Mouse (Mus musculus) cortical plate, adult 2 months (tissue): Measurements from ENCODE around the gene F12. TPM values are rescaled to one million over a fixed set of nuclear protein-coding genes. Genes with fewer than 3 reads are reported as not detected.
A peak's percentile ranks its signal among the peaks of the same experiment; 100 is the strongest.

Experiments
- H3K27ac ChIP-seq: fragments of 200-500 bp; 2 replicates; pipeline ENCODE4 v1.5.1; 2012; ENCODE audit warnings: low read length, control low read depth, inconsistent platforms; ENCODE audit not compliant: insufficient read depth
- H3K4me1 ChIP-seq: fragments of 200-500 bp; 2 replicates; pipeline ENCODE4 v1.6.1; 2011; ENCODE audit warnings: low read length; ENCODE audit not compliant: control insufficient read depth, insufficient read depth
- H3K4me3 ChIP-seq: fragments of 200-500 bp; 2 replicates; pipeline ENCODE4 v1.5.1; 2011; ENCODE audit warnings: mild to moderate bottlenecking, low read length, control low read depth; ENCODE audit not compliant: insufficient read depth
- CTCF ChIP-seq: fragments of 200-500 bp; IDR thresholded peaks from 2 replicates; pipeline ENCODE4 v1.5.1; 2011; ENCODE audit warnings: mild to moderate bottlenecking, control low read depth, low read length; ENCODE audit not compliant: insufficient read depth; ENCODE audit errors: extremely low read depth
- POLR2A ChIP-seq: fragments of 200-500 bp; IDR thresholded peaks from 2 replicates; pipeline ENCODE4 v1.6.1; 2011; ENCODE audit warnings: mild to moderate bottlenecking, low read length, control low read depth; ENCODE audit not compliant: insufficient read depth; ENCODE audit errors: extremely low read depth
- polyA plus RNA-seq: library from polyadenylated mRNA; depleted of rRNA; stranded (reverse); fragments of >200 nt; gene quantifications from 2 replicates; pipeline ENCODE4 v1.2.3, GENCODE M21; 2012

F12 gene
- polyA plus RNA-seq, 1 experiment, result 0.63 TPM

DNA sequence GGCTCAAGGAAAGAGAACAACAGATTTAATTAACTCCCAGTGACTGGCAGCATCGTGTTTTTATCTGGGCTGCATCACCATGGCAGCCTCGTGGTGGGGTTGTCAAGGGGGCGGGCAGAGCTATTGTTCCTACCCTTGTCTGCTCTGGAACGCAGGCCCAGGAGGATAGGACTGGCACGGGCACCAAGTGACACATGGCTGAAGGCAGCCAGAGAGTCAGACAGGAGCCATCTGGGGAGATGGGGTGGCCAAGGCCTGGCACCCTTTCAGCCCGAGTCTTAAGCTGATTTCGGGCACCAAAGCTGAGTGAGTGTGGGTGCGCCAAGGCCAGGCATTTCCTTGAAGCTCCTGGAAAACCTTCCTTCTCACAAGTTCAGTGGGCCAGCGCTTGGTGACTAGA, 43.8 kb upstream of the F12 start:
- no peak for TF ChIP-seq POLR2A
- no peak for TF ChIP-seq CTCF
- Histone ChIP-seq H3K4me1 (peaks cover 15% of the 10 kb centered on the region), H3K4me3 (no peak overlapping the region; the same call in 1 of the 2 replicates), H3K27ac (no peak overlapping the region)

GRCm38 (mm10) chr13:55468851-55469560, 42.4 kb upstream of the F12 start:
- TF ChIP-seq CTCF (no peak), POLR2A (no peak)
- Histone ChIP-seq H3K4me1 (peaks cover 13% of the 10 kb centered on the region), H3K4me3 (no peak overlapping the region), H3K27ac (no peak overlapping the region)

GRCm38 (mm10) chr13:55465830-55466440, 39.3 kb upstream of the F12 start:
- Histone ChIP-seq H3K27ac (peak overlapping the region; percentile 100), H3K4me3 (peak overlapping the region; percentile 85)
- TF ChIP-seq POLR2A (no peak), CTCF (no peak)

GRCm38 (mm10) chr13:55465184-55465583, 38.6 kb upstream of the F12 start:
- Histone ChIP-seq H3K4me1 (peaks cover 14% of the 10 kb centered on the region), H3K27ac (peak overlapping the region; percentile 100), H3K4me3 (peak overlapping the region; percentile 85)
- TF ChIP-seq POLR2A, result no peak
- no peak for TF ChIP-seq CTCF

More at GRCm38 (mm10) chr13:55465830-55466440, 39.3 kb upstream of the F12 start:
- H3K4me1 ChIP-seq, result peaks cover 14% of the 10 kb centered on the region

- TF ChIP-seq POLR2A, result peak; percentile 65; the same call in 1 of the 2 replicates
- no peak for TF ChIP-seq CTCF
- Histone ChIP-seq H3K4me1 (peaks cover 11% of the 10 kb centered on the region), H3K4me3 (peak within 1 kb of the TSS; percentile 85), H3K27ac (peak within 1 kb of the TSS; percentile 100)
Measured at GRCm38 (mm10) chr13:55464027-55464884, 37.7 kb upstream of the F12 start, which contains the start of gene Prr7. Gene Prr7, plus strand, starts transcription at chr13:55464267.

DNA sequence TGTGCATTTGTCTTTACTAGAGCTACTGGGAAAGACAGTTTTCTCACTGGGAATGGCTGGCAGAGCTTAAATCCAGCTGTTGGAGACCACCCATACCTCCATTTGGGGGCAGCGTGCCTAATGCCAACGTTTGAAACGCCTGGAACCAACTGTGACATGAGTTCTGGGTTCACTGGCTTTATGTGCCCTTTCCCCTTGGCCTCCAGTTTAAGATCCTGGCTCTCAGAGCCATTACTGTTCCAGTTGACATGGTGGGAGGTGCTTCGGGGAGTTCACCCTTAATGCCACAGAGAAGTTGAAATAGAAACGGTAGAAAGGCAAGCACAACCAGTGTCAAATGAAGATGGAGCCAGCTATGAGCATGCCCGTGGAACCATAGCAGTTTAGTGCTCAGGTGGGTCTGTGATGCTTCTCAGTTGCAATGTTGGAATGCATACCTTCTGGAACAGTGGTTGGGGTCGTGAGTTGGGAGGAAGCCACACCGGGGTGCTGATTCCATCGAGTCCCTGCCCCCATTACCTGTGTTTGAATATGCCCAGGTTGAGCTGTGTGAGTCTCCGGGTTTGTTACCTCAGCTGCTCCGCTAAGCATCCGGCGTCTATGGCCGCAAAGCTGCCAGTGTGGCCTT, 36.9 kb upstream of the F12 start:
- Histone ChIP-seq H3K4me3 (peak overlapping the region; percentile 85), H3K27ac (peak overlapping the region; percentile 79)
- no peak for TF ChIP-seq POLR2A
- TF ChIP-seq CTCF, result no peak

DNA sequence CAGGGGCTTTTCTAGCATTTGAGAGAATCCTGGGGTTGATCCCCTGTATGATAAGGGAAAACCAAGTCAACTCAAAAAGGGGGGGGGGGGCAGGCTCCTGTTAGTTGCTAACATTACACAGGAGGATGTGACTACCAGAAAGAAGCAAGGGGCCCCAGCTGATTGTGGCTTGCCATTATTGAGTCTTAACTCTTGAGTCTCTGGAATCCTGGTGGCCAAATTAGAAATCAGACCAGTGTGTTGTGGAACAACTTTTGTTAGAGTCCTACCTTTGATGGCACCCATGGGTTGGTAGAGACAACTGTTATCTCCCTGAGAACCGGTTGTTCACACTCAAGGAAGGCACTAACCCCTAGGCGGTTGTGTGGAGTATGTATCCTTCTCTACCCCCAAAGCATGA, 36.4 kb upstream of the F12 start:
- TF ChIP-seq CTCF (no peak), POLR2A (no peak)
- Histone ChIP-seq H3K27ac (no peak overlapping the region), H3K4me1 (peaks cover 5% of the 10 kb centered on the region), H3K4me3 (no peak overlapping the region)

More for the DNA sequence above, 36.9 kb upstream of the F12 start:
- peaks cover 8% of the 10 kb centered on the region for H3K4me1 ChIP-seq

DNA sequence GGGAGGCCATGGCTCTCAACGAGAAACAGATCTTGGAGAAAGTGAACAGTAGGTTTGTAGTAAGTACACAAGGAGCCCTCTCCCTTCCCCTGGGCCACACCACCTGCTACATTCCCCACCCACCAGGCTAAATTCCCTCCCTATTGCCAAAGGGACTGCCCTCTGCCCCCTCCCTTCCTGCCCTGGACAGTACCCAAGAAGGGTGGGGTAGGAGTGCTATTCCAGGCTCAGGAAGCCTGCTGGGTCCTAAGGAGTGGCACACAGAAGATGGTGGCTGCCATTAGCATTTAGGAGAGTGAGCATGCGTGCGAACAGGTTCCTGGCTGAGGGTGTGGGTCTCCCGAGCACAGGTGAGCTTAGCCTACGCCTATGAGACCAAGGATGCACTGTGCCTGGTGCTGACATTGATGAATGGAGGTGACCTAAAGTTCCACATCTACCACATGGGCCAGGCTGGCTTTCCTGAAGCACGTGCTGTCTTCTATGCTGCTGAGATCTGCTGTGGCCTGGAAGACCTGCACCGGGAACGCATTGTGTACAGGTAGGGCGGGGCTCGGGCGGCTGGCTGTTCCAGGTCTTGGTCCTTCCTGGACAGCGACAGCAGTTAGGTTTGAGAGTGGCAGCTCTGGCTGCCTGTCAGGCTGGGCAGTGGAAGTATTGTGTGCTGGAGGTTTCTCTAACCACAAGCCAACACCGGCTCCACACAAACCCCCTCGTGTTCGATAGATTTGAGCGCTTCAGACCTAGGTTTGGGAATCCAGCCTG, 25.4 kb upstream of the F12 start:
- Histone ChIP-seq H3K4me1 (peaks cover 2% of the 10 kb centered on the region; the same call in 1 of the 2 replicates), H3K4me3 (no peak overlapping the region)

GRCm38 (mm10) chr13:55451296-55451695, 24.7 kb upstream of the F12 start:
- Histone ChIP-seq H3K27ac (no peak overlapping the region), H3K4me3 (no peak overlapping the region), H3K4me1 (peaks cover 2% of the 10 kb centered on the region; the same call in 1 of the 2 replicates)
- TF ChIP-seq POLR2A, result no peak

More for the DNA sequence above, 25.4 kb upstream of the F12 start:
- H3K27ac ChIP-seq, result no peak overlapping the region
- no peak for TF ChIP-seq POLR2A
- no peak for TF ChIP-seq CTCF
